In the genomic region with DNA sequence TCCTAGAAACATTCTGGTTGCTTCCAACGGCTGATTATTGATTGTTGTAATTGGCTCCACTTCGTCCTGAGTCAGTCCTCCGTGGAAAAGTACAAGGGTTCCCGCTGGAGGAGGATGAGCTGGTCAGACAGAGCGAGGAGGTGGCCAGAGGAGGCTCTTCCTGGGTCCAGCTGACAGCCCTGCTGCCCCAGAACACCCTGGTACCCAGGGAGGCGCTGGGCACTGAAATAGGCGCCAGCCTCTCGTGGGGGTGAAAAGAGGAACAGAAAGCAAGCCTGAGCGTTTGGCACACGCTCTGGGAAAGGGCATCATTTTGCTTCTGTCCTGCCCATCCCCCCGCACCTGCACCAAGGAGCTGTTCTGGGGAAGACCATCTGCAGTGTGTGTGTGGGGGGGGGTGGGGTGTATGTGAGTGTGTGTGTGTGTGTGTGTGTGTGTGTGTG, we compare ENCODE assay signal across 10 mouse cellular contexts. TPM values are rescaled to one million over a fixed set of nuclear protein-coding genes. Genes with fewer than 3 reads are reported as not detected.
DNase-seq lines count a peak whose midpoint lies in the region; ATAC-seq and TF ChIP-seq lines count a peak whose summit lies in the region.
"Had no signal": no experiment of that assay in that cellular context is flagged by ENCODE, and none has a peak within 500 bp of the region (broad histone marks: within the 10 kb centered on the region; RNA-seq: fewer than 3 reads in every experiment).

No protein-coding gene starts in this region.

- H3K9me3 ChIP-seq in midbrain, embryonic 12.5 days, result no peaks in the 10 kb centered on the region
- no peaks in the 10 kb centered on the region for H3K9me3 ChIP-seq in midbrain, embryonic 16.5 days (replicated peaks; ENCODE audit: control insufficient read depth, low read length, poor library complexity, severe bottlenecking)
- no peaks in the 10 kb centered on the region for H3K9me3 ChIP-seq in stomach, embryonic 14.5 days (ENCODE audit: control insufficient read depth, low read depth, low read length)
- H3K9me3 ChIP-seq: limb, embryonic 15.5 days had no signal

- H3K4me3 ChIP-seq in heart, adult 2 months, result no peak overlapping the region
- H3K4me3 ChIP-seq in midbrain, embryonic 12.5 days, result no peak overlapping the region
- no peak overlapping the region for H3K4me3 ChIP-seq in midbrain, embryonic 16.5 days (ENCODE audit: low read depth, low read length)
- H3K4me3 ChIP-seq in stomach, embryonic 14.5 days (ENCODE audit: low read depth, low read length), result no peak overlapping the region
- H3K4me3 ChIP-seq: limb, embryonic 15.5 days had no signal

- peaks cover 18% of the 10 kb centered on the region for H3K4me1 ChIP-seq in heart, adult 2 months (ENCODE audit: control insufficient read depth, insufficient read depth, low read length)
- H3K4me1 ChIP-seq in midbrain, embryonic 12.5 days, result peaks cover 6% of the 10 kb centered on the region; the same call in 1 of the 2 replicates
- H3K4me1 ChIP-seq in midbrain, embryonic 16.5 days (ENCODE audit: control insufficient read depth, insufficient read depth, low read length), result no peaks in the 10 kb centered on the region
- H3K4me1 ChIP-seq in stomach, embryonic 14.5 days (ENCODE audit: control insufficient read depth, insufficient read depth, low read length), result peaks cover 26% of the 10 kb centered on the region; the same call in 1 of the 2 replicates

- H3K27ac ChIP-seq in heart, adult 2 months, result peak overlapping the region; percentile 52
- 0 out of 2 replicates have a peak overlapping the region, but pooled peaks have one; percentile 20 for H3K27ac ChIP-seq in midbrain, embryonic 12.5 days (replicated peaks)
- H3K27ac ChIP-seq in midbrain, embryonic 16.5 days (ENCODE audit: low read length), result no peak overlapping the region
- H3K27ac ChIP-seq in stomach, embryonic 14.5 days (ENCODE audit: low read length), result peak overlapping the region; percentile 88
- H3K27ac ChIP-seq: hindbrain, embryonic 14.5 days had no signal

- TF ChIP-seq EP300 in heart, adult 2 months (IDR thresholded peaks at IDR 0.05; ENCODE audit: insufficient read depth, low read depth, low read length), result no peak

- no peaks in the 10 kb centered on the region for H3K79me2 ChIP-seq in heart, adult 2 months (replicated peaks; ENCODE audit: control insufficient read depth, insufficient read depth, low read length)

- H3K36me3 ChIP-seq in heart, adult 2 months (ENCODE audit: control insufficient read depth, insufficient read depth, low read length), result no peaks in the 10 kb centered on the region
- no peaks in the 10 kb centered on the region for H3K36me3 ChIP-seq in midbrain, embryonic 12.5 days
- no peaks in the 10 kb centered on the region for H3K36me3 ChIP-seq in midbrain, embryonic 16.5 days (ENCODE audit: control insufficient read depth, insufficient read depth, low read length)
- no peaks in the 10 kb centered on the region for H3K36me3 ChIP-seq in stomach, embryonic 14.5 days (ENCODE audit: control insufficient read depth, insufficient read depth, low read length)
- H3K36me3 ChIP-seq: limb, embryonic 15.5 days had no signal

- WGBS in heart, adult 2 months, result 73% methylated on average over 11 of the region's 11 CpGs
- 90% methylated on average over 11 of the region's 11 CpGs for WGBS in midbrain, embryonic 12.5 days
- WGBS in midbrain, embryonic 16.5 days, result 86% methylated on average over 11 of the region's 11 CpGs
- WGBS in stomach, embryonic 14.5 days, result 55% methylated on average over 11 of the region's 11 CpGs

- no peak overlapping the region for H3K9ac ChIP-seq in heart, adult 2 months (ENCODE audit: low read depth, low read length)
- H3K9ac ChIP-seq in midbrain, embryonic 12.5 days (replicated peaks), result no peak overlapping the region
- no peak overlapping the region for H3K9ac ChIP-seq in midbrain, embryonic 16.5 days (ENCODE audit: low read depth, low read length)
- H3K9ac ChIP-seq in stomach, embryonic 14.5 days (replicated peaks; ENCODE audit: low read depth, low read length), result no peak overlapping the region
- H3K9ac ChIP-seq: hindbrain, embryonic 14.5 days; limb, embryonic 15.5 days had no signal

- intact Hi-C loops in heart, adult 2 months (cut with DNase I), result loop anchor here (5.0 kb wide), 3 partner anchors 33 to 108 kb away; a partner anchor contains a TSS

- H3K27me3 ChIP-seq in heart, adult 2 months (ENCODE audit: control insufficient read depth, insufficient read depth, low read length), result no peaks in the 10 kb centered on the region
- no peaks in the 10 kb centered on the region for H3K27me3 ChIP-seq in midbrain, embryonic 12.5 days
- H3K27me3 ChIP-seq in midbrain, embryonic 16.5 days (ENCODE audit: control insufficient read depth, insufficient read depth, low read depth, low read length), result no peaks in the 10 kb centered on the region
- no peaks in the 10 kb centered on the region for H3K27me3 ChIP-seq in stomach, embryonic 14.5 days (ENCODE audit: control insufficient read depth, insufficient read depth, low read length)
- H3K27me3 ChIP-seq: limb, embryonic 15.5 days had no signal

- TF ChIP-seq CTCF in heart, adult 2 months (IDR thresholded peaks at IDR 0.05), result no peak

- TF ChIP-seq POLR2A in heart, adult 2 months (IDR thresholded peaks at IDR 0.05; ENCODE audit: insufficient read depth, low read depth, low read length), result no peak

- no peak for ATAC-seq in midbrain, embryonic 12.5 days (ENCODE audit: low FRiP score, low read depth)
- no peak for ATAC-seq in midbrain, embryonic 16.5 days
- ATAC-seq in stomach, embryonic 14.5 days (ENCODE audit: insufficient number of reproducible peaks, insufficient read depth, low FRiP score, low read depth), result no peak

- no peak overlapping the region for H3K4me2 ChIP-seq in midbrain, embryonic 12.5 days (replicated peaks)
- H3K4me2 ChIP-seq in midbrain, embryonic 16.5 days (ENCODE audit: low read length), result no peak overlapping the region
- H3K4me2 ChIP-seq in stomach, embryonic 14.5 days (replicated peaks; ENCODE audit: low read depth, low read length), result peak overlapping the region; percentile 4; the same call in 1 of the 2 replicates
- H3K4me2 ChIP-seq: hindbrain, embryonic 14.5 days; limb, embryonic 15.5 days had no signal

- DNase-seq in heart, adult 2 months, result peak; percentile 57 to 62
- no peak for DNase-seq in heart, postnatal 4 days
- peak; percentile 21 for DNase-seq in kidney, postnatal 14 days
- DNase-seq in urinary bladder, postnatal 25 days (ENCODE audit: low spot score), result no peak
- no peak for DNase-seq in adrenal gland, adult (ENCODE audit: inconsistent age in 2 of 2, low spot score in 1 of 2)

RNA-seq across cellular contexts. Expression of a gene that starts 14.6 kb away (rescaled TPM):
- total RNA-seq in heart, adult 2 months (2021), result 10 to 100 TPM; 83.8 to 83.9 TPM
- 80.8 and 105 TPM in 2 replicates for polyA plus RNA-seq in heart, adult 2 months (2012; rRNA removed)
- total RNA-seq in heart, postnatal 4 days (2021), result 100 to 1,000 TPM; 159 to 169 TPM
- 382 and 402 TPM in 2 replicates for polyA plus RNA-seq in midbrain, embryonic 12.5 days (2016; fragmentation: Nextera tagmentation; extraction: Ambion mirVana)
- 665 and 671 TPM in 2 replicates for polyA plus RNA-seq in midbrain, embryonic 16.5 days (2015; fragmentation: Nextera tagmentation; extraction: Ambion mirVana)
- 111 and 120 TPM in 2 replicates for polyA plus RNA-seq in stomach, embryonic 14.5 days (2014; fragmentation: Nextera tagmentation; extraction: Ambion mirVana)

RNA-seq across cellular contexts. Expression of a gene that starts 30.9 kb away (rescaled TPM):
- total RNA-seq in heart, adult 2 months (2021), result 10 to 100 TPM; 32.0 to 36.3 TPM
- polyA plus RNA-seq in heart, adult 2 months (2012; rRNA removed), result 31.4 and 31.7 TPM in 2 replicates
- 10 to 100 TPM; 40.0 to 42.1 TPM for total RNA-seq in heart, postnatal 4 days (2021)
- polyA plus RNA-seq in midbrain, embryonic 12.5 days (2016; fragmentation: Nextera tagmentation; extraction: Ambion mirVana), result 52.3 and 57.8 TPM in 2 replicates
- polyA plus RNA-seq in midbrain, embryonic 16.5 days (2015; fragmentation: Nextera tagmentation; extraction: Ambion mirVana), result 52.3 and 56.8 TPM in 2 replicates
- polyA plus RNA-seq in stomach, embryonic 14.5 days (2014; fragmentation: Nextera tagmentation; extraction: Ambion mirVana), result 56.1 and 60.8 TPM in 2 replicates

RNA-seq across cellular contexts. Expression of a gene that starts 30.9 kb away (rescaled TPM):
- 10 to 100 TPM; 18.8 to 22.8 TPM for total RNA-seq in heart, adult 2 months (2021)
- polyA plus RNA-seq in heart, adult 2 months (2012; rRNA removed), result 9.8 and 15.9 TPM in 2 replicates
- 10 to 100 TPM; 29.3 to 32.6 TPM for total RNA-seq in heart, postnatal 4 days (2021)
- polyA plus RNA-seq in midbrain, embryonic 12.5 days (2016; fragmentation: Nextera tagmentation; extraction: Ambion mirVana), result 62.0 and 64.0 TPM in 2 replicates
- 70.4 and 71.8 TPM in 2 replicates for polyA plus RNA-seq in midbrain, embryonic 16.5 days (2015; fragmentation: Nextera tagmentation; extraction: Ambion mirVana)
- 49.8 and 58.0 TPM in 2 replicates for polyA plus RNA-seq in stomach, embryonic 14.5 days (2014; fragmentation: Nextera tagmentation; extraction: Ambion mirVana)

Comparison
In these comparisons a context has a peak if more than half of its experiments do, and no peak if none do; other contexts are left out.
1. DNase-seq: peak in heart, adult 2 months (2 of 2) and kidney, postnatal 14 days (single experiment); none in heart, postnatal 4 days (single experiment), urinary bladder, postnatal 25 days (single experiment) and adrenal gland, adult (0 of 2).